Mouse (Mus musculus) hindbrain, embryonic 11.5 days (tissue): Measurements from ENCODE around the gene Rgl3. TPM values are rescaled to one million over a fixed set of nuclear protein-coding genes. Genes with fewer than 3 reads are reported as not detected.

Source experiments
- ATAC-seq: fragments of 200-750 bp; cut with Nextera tagmentation; 2 replicates; pipeline ENCODE4 v1.8.0; 2017; ENCODE audit warnings: mild to moderate bottlenecking, moderate TSS enrichment, moderate library complexity; ENCODE audit not compliant: low FRiP score
- DNase-seq: peaks from one replicate; pipeline ENCODE4 v3.0.0-alpha.2; 2015; ENCODE audit warnings: low spot score
- H3K27ac ChIP-seq: fragments of 300-500 bp; sonication (generic); 2 replicates; pipeline ENCODE4 v1.5.1; 2014; ENCODE audit warnings: mild to moderate bottlenecking, low read depth, low read length
- H3K27me3 ChIP-seq: fragments of 300-500 bp; sonication (generic); 2 replicates; pipeline ENCODE4 v1.6.1; 2014; ENCODE audit warnings: mild to moderate bottlenecking, low read length, moderate library complexity, mixed read lengths; ENCODE audit not compliant: control insufficient read depth, insufficient read depth
- H3K36me3 ChIP-seq: fragments of 300-500 bp; sonication (generic); 2 replicates; pipeline ENCODE4 v1.6.1; 2014; ENCODE audit warnings: mild to moderate bottlenecking, low read length, moderate library complexity, mixed read lengths; ENCODE audit not compliant: control insufficient read depth, insufficient read depth
- H3K4me1 ChIP-seq: fragments of 300-500 bp; sonication (generic); replicated peaks from 2 replicates; pipeline ENCODE4 v1.6.1; 2014; ENCODE audit warnings: low read length, mixed read lengths; ENCODE audit not compliant: control insufficient read depth, insufficient read depth
- H3K4me2 ChIP-seq: fragments of 300-500 bp; sonication (generic); replicated peaks from 2 replicates; pipeline ENCODE4 v1.6.1; 2014; ENCODE audit warnings: mild to moderate bottlenecking, low read depth, low read length
- H3K4me3 ChIP-seq: fragments of 300-500 bp; sonication (generic); 2 replicates; pipeline ENCODE4 v1.5.1; 2014; ENCODE audit warnings: low read depth, low read length
- H3K9ac ChIP-seq: fragments of 300-500 bp; sonication (generic); 2 replicates; pipeline ENCODE4 v1.6.1; 2014; ENCODE audit warnings: low read depth, low read length
- H3K9me3 ChIP-seq: fragments of 300-500 bp; sonication (generic); 2 replicates; pipeline ENCODE4 v1.6.1; 2016; ENCODE audit warnings: low read length; ENCODE audit not compliant: control insufficient read depth
- WGBS: fragments of 180-500 bp; shearing (Covaris S2); extraction: QIAGEN DNeasy Blood & Tissue Kit; methylation state at CpG from one replicate; pipeline ENCODE4 v1.1.7; 2014; 5-methylcytosine and 5-hydroxymethylcytosine counted together
- polyA plus RNA-seq: library from polyadenylated mRNA; unstranded; fragments of >200 nt; fragmentation: Nextera tagmentation; extraction: Ambion mirVana; gene quantifications from 2 replicates; pipeline ENCODE4 v1.2.1, GENCODE M21; 2014

Rgl3 gene
- polyA plus RNA-seq = 2.0 and 2.1 TPM in 2 replicates

DNA sequence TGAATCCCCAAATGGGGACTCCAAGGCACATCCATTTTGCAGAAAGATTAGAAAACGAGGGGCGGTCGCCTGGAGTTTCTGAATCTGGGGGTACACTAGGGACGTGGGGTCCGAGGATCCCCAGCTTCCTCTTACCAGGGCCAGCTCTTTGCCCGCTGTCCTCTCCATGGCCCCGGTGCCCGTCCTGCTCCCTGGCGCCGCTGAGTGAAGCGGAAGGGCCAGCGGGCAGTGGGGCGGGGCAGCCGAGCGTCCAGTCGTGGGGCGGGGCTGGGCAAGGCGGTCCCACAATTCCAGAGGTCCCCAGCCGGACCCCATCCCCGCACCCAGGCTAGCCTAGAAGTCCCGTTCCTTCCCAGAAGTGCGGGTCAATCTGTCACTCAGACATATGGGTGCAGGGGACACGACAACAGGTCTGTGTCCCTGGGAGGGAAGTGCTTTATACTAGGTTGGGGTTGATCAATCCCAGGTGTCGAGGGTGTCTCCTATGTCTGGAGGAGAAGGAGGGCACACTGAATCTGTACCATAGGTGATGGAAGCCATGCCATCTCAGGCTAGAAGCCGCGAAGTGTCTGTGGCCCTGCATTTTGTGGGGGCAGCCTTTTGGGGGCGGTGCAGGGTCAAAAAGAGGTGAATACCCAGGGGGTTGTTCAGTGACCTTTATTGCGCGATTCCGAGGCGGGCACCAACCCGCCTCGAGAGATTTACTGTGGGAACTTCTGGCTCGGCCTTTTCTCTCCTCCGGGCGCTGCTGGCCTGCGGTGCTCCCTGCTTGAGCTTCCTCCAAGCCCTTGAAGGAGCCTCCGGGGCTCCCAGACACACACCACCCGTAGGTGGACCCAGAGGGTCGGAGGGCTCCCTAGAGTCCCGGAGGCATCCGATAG lies at the start of gene Rgl3:
Gene Rgl3, minus strand, starts transcription at position 217 of the 881 bp plus-strand sequence.
- H3K36me3 ChIP-seq = no peaks in the 10 kb centered on the region
- peak within 1 kb of the TSS; percentile 46 for H3K4me2 ChIP-seq
- 0 out of 2 replicates have a peak within 1 kb of the TSS, but pooled peaks have one; percentile 4 for H3K9ac ChIP-seq
- H3K27me3 ChIP-seq = peaks cover 60% of the 10 kb centered on the region
- ATAC-seq = peak; percentile 45; the same call in 1 of the 2 replicates
- peak within 1 kb of the TSS; percentile 27 for H3K4me3 ChIP-seq
- H3K4me1 ChIP-seq = peaks cover 4% of the 10 kb centered on the region; the same call in 1 of the 2 replicates
- WGBS = 1% methylated on average over 42 of the region's 42 CpGs
- no peak within 1 kb of the TSS for H3K27ac ChIP-seq
- H3K9me3 ChIP-seq = no peaks in the 10 kb centered on the region
- peak; percentile 55 for DNase-seq

DNA sequence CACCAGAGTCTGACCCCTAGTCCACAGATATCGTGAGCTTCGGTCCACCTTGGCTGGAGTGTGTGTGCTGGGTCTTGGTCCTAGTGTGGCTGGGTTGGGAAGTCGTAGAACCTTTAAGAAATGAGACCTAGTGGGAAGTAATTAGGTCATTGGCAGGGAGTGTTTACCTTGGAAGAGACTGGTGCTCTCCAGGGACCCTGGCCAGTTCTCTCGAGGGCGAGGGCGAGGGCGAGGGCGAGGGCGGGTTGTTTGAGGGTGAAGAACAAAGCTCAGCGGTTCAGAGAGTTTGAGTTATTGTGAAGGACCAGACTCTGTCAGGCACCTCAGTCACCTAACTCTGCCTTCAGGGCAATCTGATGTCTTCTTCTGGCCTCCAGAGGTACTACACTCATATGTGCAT lies 48.6 kb upstream of the Rgl3 start:
- Histone ChIP-seq H3K27me3 (no peaks in the 10 kb centered on the region), H3K4me2 (no peak overlapping the region), H3K36me3 (peaks cover 5% of the 10 kb centered on the region; the same call in 1 of the 2 replicates), H3K27ac (no peak overlapping the region), H3K9ac (no peak overlapping the region), H3K4me3 (no peak overlapping the region), H3K9me3 (no peaks in the 10 kb centered on the region), H3K4me1 (peaks cover 9% of the 10 kb centered on the region)
- no peak for ATAC-seq
- DNase-seq = no peak
- WGBS = 85% methylated on average over 10 of the region's 10 CpGs

DNA sequence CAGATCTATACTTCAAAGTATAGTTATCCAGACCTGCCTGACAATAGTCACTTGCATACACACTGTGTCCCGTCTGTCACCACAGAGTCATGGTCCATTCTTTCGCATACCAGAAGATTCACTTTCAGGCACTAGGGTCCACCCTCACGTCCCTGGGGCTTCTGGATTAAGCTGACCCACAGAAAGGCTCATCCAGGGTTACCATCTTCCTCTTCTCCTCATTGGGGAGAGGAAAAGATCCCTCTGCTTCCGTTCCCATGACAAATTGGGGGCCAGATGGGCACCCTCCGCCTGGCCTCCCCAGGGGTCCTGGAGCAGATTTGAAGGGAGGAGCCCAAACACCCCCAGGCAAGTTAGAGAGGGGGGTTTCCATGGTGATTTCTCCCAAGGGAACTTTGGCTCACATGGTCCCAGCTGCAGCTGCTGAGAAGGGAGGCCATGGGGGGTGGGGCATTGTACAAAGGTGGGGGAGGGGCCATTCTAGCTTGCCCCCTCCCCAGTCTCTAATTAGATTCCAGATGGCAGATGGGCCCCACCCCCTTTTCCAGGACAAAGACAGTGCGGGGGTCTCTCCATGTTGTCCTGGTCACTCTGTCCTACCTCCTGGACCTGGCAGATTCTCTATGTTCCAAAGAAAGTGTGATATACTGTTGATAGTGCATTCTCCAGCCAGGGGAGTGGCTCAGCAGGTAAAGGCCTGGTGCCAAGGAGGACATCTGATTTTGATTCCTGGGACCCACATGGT lies 46.2 kb upstream of the Rgl3 start:
- peaks cover 10% of the 10 kb centered on the region; the same call in 1 of the 2 replicates for H3K36me3 ChIP-seq
- peaks cover 9% of the 10 kb centered on the region for H3K4me1 ChIP-seq
- 26% methylated on average over 6 of the region's 6 CpGs for WGBS
- H3K9me3 ChIP-seq = no peaks in the 10 kb centered on the region
- peak; percentile 78 for DNase-seq
- no peaks in the 10 kb centered on the region for H3K27me3 ChIP-seq
- peak overlapping the region; percentile 86 for H3K27ac ChIP-seq
- H3K4me2 ChIP-seq = no peak overlapping the region
- peak; percentile 92 for ATAC-seq
- no peak overlapping the region for H3K9ac ChIP-seq
- no peak overlapping the region for H3K4me3 ChIP-seq

DNA sequence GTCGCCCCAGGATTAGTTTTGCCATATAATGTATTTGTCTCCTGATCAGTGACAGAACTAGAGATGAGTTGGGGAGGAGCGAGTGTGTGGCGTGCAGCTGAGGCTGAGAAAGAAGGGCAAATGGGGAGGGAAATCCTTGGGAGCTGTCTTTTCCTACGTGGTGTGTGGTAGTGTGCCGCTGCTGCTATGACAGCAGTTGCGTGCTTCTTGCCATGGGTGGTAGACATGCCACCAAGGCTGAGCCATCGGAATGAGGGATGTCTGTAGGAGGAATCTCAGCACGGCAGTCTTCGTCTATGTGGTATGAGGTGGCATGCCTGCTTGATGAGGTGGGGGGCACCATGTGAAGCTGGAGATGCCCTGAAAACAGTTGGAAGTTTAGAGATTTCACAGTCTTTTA lies 41.1 kb upstream of the Rgl3 start:
- DNase-seq = no peak
- H3K4me2 ChIP-seq = no peak overlapping the region
- no peaks in the 10 kb centered on the region for H3K9me3 ChIP-seq
- H3K27ac ChIP-seq = no peak overlapping the region
- H3K36me3 ChIP-seq = peaks cover 17% of the 10 kb centered on the region; the same call in 1 of the 2 replicates
- H3K4me3 ChIP-seq = no peak overlapping the region
- H3K4me1 ChIP-seq = peaks cover 8% of the 10 kb centered on the region; the same call in 1 of the 2 replicates
- WGBS = 97% methylated on average over 9 of the region's 9 CpGs
- no peak for ATAC-seq
- no peaks in the 10 kb centered on the region for H3K27me3 ChIP-seq
- H3K9ac ChIP-seq = no peak overlapping the region

DNA sequence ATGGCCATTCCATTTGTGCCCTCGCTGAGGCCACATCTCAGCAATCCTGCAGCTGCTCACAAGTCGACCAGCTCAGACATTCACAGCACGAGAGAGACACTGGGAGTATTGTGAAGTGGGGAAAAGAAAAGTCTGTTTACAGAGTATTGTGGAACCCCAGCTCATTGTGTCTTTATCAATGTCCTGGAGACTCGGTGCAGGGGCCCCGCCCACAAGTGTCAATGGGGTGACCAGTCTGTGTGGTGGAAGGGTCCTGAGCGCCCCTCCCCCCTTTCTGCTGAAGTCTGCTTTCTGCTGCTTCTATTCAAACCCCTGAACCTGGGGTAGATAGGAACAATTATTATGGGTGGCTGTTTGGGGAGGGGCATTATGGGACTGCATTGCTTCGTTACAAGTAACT lies 39.2 kb upstream of the Rgl3 start:
- no peak overlapping the region for H3K4me3 ChIP-seq
- peaks cover 12% of the 10 kb centered on the region; the same call in 1 of the 2 replicates for H3K36me3 ChIP-seq
- no peak overlapping the region for H3K4me2 ChIP-seq

DNA sequence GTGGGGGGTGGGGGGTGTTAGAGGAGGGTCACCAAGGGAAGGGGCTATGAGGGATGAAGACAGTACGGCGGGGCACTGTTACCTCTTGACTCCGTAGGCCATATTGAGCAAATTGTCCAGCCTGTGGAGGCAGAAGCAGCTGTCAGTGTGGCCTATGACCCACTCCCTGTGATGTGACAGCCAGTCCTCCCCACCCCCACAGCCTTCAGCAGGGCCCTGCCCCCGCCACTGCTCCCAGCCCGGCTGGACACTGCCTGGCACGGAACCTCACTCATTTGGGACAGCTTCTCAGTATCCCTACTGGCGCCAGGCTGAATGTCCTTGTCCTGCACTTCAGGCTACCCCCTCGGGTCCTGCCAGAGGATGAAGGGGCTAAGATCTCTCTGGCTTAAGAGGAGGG lies 35.3 kb upstream of the Rgl3 start:
- Histone ChIP-seq H3K9me3 (no peaks in the 10 kb centered on the region), H3K4me1 (peaks cover 7% of the 10 kb centered on the region; the same call in 1 of the 2 replicates), H3K4me3 (no peak overlapping the region), H3K9ac (no peak overlapping the region), H3K27me3 (no peaks in the 10 kb centered on the region), H3K36me3 (peaks cover 10% of the 10 kb centered on the region; the same call in 1 of the 2 replicates), H3K4me2 (no peak overlapping the region), H3K27ac (no peak overlapping the region)
- DNase-seq = no peak
- 35% methylated on average over 8 of the region's 8 CpGs for WGBS
- ATAC-seq = 0 out of 2 replicates have a peak, but pooled peaks have one; percentile 11

More for the DNA sequence above, 39.2 kb upstream of the Rgl3 start:
- Histone ChIP-seq H3K9me3 (no peaks in the 10 kb centered on the region), H3K27ac (peak overlapping the region; percentile 63; the same call in 1 of the 2 replicates), H3K27me3 (no peaks in the 10 kb centered on the region), H3K4me1 (peaks cover 8% of the 10 kb centered on the region; the same call in 1 of the 2 replicates), H3K9ac (no peak overlapping the region)
- 20% methylated on average over 7 of the region's 7 CpGs for WGBS
- peak; percentile 74 for ATAC-seq
- peak; percentile 78 for DNase-seq

DNA sequence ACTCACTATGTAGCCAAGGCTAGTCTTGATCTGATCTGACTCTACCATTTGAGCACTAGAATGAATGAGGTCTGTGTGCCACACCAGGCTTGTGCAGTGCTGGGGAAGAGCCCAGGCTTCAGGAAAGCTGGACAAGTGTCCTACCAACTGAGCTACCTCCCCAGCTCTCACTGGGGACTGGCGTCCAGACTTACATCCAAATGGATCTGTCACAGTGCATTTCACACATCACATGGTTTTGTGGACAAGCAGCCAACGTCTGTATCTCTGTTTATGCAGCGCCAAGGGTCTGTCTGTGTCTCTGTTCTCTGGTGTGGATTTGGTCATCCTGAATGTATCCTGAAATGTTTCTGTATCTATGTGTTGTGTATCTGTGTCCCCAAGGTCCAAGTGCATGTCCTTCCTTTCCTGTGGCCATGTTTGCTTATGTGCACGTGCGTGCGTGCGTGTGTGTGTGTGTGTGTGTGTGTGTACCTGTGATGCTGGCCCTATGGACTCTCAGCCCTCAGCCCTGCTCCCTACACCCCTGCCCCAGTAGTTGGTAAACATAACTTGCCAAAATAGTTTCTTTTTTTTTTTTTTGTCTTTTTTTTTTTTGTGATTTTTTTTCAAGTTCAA lies 28.1 kb upstream of the Rgl3 start:
- no peaks in the 10 kb centered on the region for H3K27me3 ChIP-seq
- H3K36me3 ChIP-seq = peaks cover 13% of the 10 kb centered on the region; the same call in 1 of the 2 replicates
- no peaks in the 10 kb centered on the region for H3K9me3 ChIP-seq
- DNase-seq (no peak), ATAC-seq (no peak)
- H3K4me2 ChIP-seq = no peak overlapping the region
- H3K9ac ChIP-seq = no peak overlapping the region
- WGBS = 82% methylated on average over 7 of the region's 7 CpGs
- H3K4me1 ChIP-seq = 0 out of 2 replicates have a peak, but pooled peaks cover 2% of the 10 kb centered on the region
- H3K4me3 ChIP-seq = no peak overlapping the region
- no peak overlapping the region for H3K27ac ChIP-seq

DNA sequence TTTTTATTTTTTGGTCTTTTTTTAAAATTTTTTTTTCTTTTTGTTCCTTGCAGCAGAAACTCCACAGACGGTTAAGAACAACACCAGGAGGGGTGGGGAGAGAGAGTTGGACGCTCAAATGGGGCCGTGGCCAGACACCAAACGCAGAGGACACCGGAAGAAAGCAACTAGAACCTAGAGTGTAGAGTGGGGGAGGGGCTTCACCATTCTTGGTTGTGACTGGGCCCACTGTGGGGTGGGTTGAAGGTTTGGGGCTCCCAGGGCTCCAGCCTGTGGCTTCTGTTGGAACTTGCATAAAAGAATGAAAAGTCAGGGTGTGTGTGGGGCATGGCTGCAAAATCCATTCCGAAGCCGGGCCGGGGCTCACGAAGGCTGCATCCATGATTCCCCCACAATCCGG lies 27.0 kb upstream of the Rgl3 start:
- 72% methylated on average over 10 of the region's 10 CpGs for WGBS
- Histone ChIP-seq H3K27me3 (no peaks in the 10 kb centered on the region), H3K36me3 (peaks cover 13% of the 10 kb centered on the region; the same call in 1 of the 2 replicates), H3K9me3 (no peaks in the 10 kb centered on the region), H3K4me1 (0 out of 2 replicates have a peak, but pooled peaks cover 2% of the 10 kb centered on the region), H3K27ac (no peak overlapping the region), H3K4me3 (no peak overlapping the region), H3K4me2 (no peak overlapping the region), H3K9ac (no peak overlapping the region)
- ATAC-seq = no peak
- DNase-seq = no peak
